Mouse (Mus musculus): ENCODE measurements around the gene Gpr146. TPM values are rescaled to one million over a fixed set of nuclear protein-coding genes. Genes with fewer than 3 reads are reported as not detected.
A peak's percentile ranks its signal among the peaks of the same experiment; 100 is the strongest.

Gene Gpr146
- polyA plus RNA-seq, 1 experiment from 2014 or later, result 19.3 TPM

DNA sequence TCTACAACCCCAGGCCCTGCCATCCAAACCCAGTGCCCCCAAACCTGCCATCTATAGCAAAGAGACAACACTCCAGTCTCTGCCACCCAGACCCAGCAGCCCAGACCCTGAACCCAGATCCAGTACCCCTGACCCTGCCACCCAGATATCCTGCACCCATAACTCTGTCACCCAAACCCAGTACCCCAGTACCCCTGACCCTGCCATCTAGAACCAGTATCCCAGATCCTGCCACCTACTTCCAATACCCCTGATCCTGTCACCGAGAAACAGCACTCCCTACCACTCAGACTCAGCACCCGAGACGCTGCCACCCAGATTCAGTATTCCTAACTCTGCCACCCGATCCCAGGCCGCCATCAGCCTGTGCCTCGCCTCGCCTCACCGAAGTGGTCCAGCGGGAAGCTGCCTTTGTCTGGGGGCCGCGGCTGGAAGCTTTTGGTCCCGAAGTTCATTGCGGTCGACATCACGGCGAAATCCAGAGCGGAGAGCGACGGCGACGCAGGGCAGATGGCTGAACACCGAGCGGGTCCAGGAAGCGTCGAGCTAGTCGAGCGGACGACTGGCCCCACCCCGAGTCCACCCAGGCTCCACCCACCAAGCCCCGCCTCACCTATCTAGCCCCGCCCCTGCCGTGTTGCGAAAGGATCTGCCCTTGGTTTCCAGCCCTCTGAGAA is 32.7 kb upstream of the Gpr146 start:
- Histone ChIP-seq H3K4me1 (peaks cover 34% of the 10 kb centered on the region), H3K27me3 (replicated peaks) (0 out of 2 replicates have a peak, but pooled peaks cover 10% of the 10 kb centered on the region), H3K4me3 (peak overlapping the region; percentile 86), H3K9me3 (replicated peaks) (no peaks in the 10 kb centered on the region), H3K9ac (peak overlapping the region; percentile 91), H3K36me3 (peaks cover 30% of the 10 kb centered on the region), H3K27ac (peak overlapping the region; percentile 80), H3K4me2 (peak overlapping the region; percentile 96)
- WGBS (ENCODE audit: insufficient replicate concordance), result under 1% methylated on average over 33 of the region's 33 CpGs
- peak; percentile 88 for ATAC-seq

DNA sequence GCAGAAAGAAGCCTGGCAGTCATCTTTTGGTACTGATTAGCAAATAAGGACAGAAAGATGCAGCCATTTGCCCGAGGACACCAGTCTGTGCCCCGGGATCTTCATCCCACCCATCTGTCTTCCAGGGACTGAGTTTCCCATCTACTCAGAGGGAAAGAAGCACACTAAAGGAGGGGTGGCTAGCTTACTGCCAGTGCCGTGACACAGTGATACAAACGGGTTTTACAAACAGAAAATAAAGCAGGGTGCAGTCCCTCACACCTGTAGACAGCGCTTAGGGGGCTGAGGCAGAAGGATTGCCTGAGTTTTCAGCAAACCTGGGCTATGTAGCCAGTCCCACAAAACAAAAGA is 32.2 kb upstream of the Gpr146 start:
- 9% methylated on average over 5 of the region's 5 CpGs for WGBS (ENCODE audit: insufficient replicate concordance)
- Histone ChIP-seq H3K4me2 (peak overlapping the region; percentile 96), H3K27ac (peak overlapping the region; percentile 66), H3K27me3 (replicated peaks) (peaks cover 10% of the 10 kb centered on the region; the same call in 1 of the 2 replicates), H3K9me3 (replicated peaks) (no peaks in the 10 kb centered on the region), H3K9ac (peak overlapping the region; percentile 59), H3K4me3 (peak overlapping the region; percentile 86), H3K4me1 (peaks cover 39% of the 10 kb centered on the region), H3K36me3 (peaks cover 25% of the 10 kb centered on the region)
- ATAC-seq, result peak; percentile 20; the same call in 1 of the 2 replicates

DNA sequence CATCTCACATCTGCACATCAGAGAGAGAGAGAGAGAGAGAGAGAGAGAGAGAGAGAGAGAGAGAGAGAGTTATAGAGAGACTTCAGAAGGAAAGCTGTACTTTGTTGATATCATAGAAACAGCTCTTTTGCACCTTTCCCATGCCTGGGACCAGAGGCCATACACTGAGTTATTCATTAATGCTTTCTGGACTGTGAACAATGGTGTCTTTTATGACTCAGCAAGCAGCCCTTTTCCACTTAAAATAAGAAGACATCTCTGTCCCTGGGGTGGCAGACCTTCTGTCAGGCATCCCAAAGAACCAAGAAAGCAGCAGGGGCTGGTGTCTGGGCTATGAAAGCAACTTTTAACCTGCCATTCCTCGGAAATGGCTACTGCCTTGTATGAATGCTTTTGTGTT is 30.3 kb upstream of the Gpr146 start:
- H3K4me2 ChIP-seq, result no peak overlapping the region
- H3K4me1 ChIP-seq, result peaks cover 58% of the 10 kb centered on the region
- H3K9ac ChIP-seq, result no peak overlapping the region
- ATAC-seq, result no peak
- H3K9me3 ChIP-seq (replicated peaks), result no peaks in the 10 kb centered on the region
- peaks cover 27% of the 10 kb centered on the region for H3K27me3 ChIP-seq (replicated peaks)
- H3K36me3 ChIP-seq, result peaks cover 8% of the 10 kb centered on the region
- no peak overlapping the region for H3K4me3 ChIP-seq
- H3K27ac ChIP-seq, result no peak overlapping the region
- 47% methylated on average over 1 of the region's 1 CpGs for WGBS (ENCODE audit: insufficient replicate concordance)

DNA sequence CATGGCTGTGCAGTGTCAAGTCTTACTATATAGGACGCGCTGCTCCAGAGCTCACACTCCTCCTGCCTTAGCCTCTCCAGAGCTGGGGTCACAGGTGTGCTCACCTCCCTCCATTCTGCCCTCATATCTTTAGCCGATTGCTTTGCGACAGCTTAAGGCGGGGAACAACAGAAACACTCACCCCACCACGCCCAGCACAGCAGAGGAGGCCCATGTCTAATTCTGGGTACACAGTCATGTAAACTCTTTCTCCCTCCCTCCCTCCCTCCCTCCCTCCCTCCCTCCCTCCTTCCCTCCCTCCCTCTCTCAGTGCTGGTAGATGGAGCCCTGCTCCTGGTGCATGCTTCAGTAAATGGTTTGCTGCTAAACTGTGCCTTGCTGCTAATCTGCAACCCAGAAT is 27.8 kb upstream of the Gpr146 start:
- peak overlapping the region; percentile 57 for H3K27ac ChIP-seq
- ATAC-seq, result peak; percentile 65
- H3K9me3 ChIP-seq (replicated peaks), result no peaks in the 10 kb centered on the region
- WGBS (ENCODE audit: insufficient replicate concordance), result 50% methylated on average over 6 of the region's 6 CpGs
- H3K4me2 ChIP-seq, result peak overlapping the region; percentile 49
- no peak overlapping the region for H3K4me3 ChIP-seq
- peaks cover 32% of the 10 kb centered on the region for H3K27me3 ChIP-seq (replicated peaks)
- H3K4me1 ChIP-seq, result peaks cover 65% of the 10 kb centered on the region
- no peaks in the 10 kb centered on the region for H3K36me3 ChIP-seq
- H3K9ac ChIP-seq, result peak overlapping the region; percentile 52

DNA sequence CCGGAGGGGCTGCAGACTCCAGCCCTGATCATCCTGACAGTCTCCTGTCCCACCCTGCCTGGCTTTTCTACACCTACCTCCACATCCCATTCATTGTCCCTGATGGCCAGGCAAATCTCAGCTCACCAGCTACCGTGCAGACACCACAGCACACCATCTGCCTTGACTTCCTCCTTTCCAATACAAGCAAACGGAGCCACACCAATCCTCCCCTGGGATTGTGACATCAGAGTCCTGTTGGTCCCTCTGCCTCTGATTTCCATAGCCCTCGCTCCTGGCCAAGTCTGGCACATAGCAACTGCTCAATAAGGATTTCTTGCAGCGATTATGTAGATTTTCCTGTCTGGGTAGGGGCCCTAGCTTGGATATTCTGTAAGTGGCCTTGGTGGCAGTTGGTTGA is 26.4 kb upstream of the Gpr146 start, which contains the start of gene Cox19:
TSS of gene Cox19 (minus strand) at position 285 of the 400 bp plus-strand sequence.
- Histone ChIP-seq H3K27me3 (replicated peaks) (peaks cover 32% of the 10 kb centered on the region), H3K9me3 (replicated peaks) (no peaks in the 10 kb centered on the region), H3K4me3 (no peak within 1 kb of the TSS), H3K4me2 (peak within 1 kb of the TSS; percentile 14; the same call in 1 of the 2 replicates), H3K9ac (no peak within 1 kb of the TSS), H3K36me3 (no peaks in the 10 kb centered on the region), H3K4me1 (peaks cover 59% of the 10 kb centered on the region), H3K27ac (peak within 1 kb of the TSS; percentile 34)
- ATAC-seq, result no peak
- WGBS (ENCODE audit: insufficient replicate concordance), result 43% methylated on average over 5 of the region's 5 CpGs

DNA sequence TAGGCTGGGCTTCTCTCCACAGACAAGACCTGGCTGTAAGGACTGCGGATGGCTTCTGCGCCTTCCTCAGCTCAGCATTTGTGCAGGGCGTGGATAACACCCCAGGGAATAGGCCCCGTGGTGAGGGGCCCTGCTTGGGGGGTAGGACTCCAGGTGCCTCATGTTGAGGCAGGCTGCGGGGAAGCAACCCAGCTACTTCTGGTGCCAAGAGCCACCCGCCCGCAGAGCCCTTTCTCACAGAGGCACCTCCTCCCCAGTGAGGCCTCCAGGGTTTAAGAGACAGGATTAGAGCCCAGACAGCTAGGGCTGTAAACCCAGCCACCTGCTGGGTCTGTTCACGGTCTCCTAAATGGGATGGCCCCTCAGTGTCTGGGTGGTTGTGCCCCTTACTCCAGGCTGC is 25.9 kb upstream of the Gpr146 start:
- ATAC-seq, result no peak

DNA sequence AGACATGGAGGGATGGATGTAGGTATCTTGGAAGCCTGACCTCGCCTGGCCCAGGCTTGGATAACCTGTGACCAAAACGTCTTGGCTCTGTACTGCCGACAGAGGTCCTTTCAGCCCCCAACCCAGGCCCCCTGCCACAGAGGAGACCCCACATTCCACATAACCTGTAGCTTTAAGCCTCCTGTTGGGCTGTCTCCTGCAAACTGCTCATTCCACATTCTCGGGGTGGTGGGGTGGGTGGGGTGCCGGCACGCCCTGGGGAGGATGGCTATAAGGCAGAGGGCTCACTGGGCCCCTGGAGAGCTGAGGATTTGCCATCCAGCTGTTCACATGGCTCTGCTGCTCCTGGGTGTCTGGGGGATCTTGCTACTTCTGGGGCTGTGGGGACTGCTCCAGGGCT is 25.2 kb upstream of the Gpr146 start, which contains the start of gene Cyp2w1:
TSS of gene Cyp2w1 (plus strand) at position 301 of the 400 bp plus-strand sequence.
- Histone ChIP-seq H3K4me1 (peaks cover 59% of the 10 kb centered on the region), H3K4me3 (no peak within 1 kb of the TSS), H3K27ac (peak within 1 kb of the TSS; percentile 34), H3K36me3 (no peaks in the 10 kb centered on the region), H3K4me2 (peak within 1 kb of the TSS; percentile 14; the same call in 1 of the 2 replicates), H3K9me3 (replicated peaks) (no peaks in the 10 kb centered on the region), H3K27me3 (replicated peaks) (peaks cover 32% of the 10 kb centered on the region), H3K9ac (no peak within 1 kb of the TSS)
- no peak for ATAC-seq
- WGBS (ENCODE audit: insufficient replicate concordance), result 45% methylated on average over 6 of the region's 6 CpGs

More for the DNA sequence above, 25.9 kb upstream of the Gpr146 start:
- Histone ChIP-seq H3K4me1 (peaks cover 59% of the 10 kb centered on the region), H3K9ac (no peak overlapping the region), H3K36me3 (no peaks in the 10 kb centered on the region), H3K9me3 (replicated peaks) (no peaks in the 10 kb centered on the region), H3K4me3 (no peak overlapping the region), H3K4me2 (no peak overlapping the region), H3K27me3 (replicated peaks) (peaks cover 32% of the 10 kb centered on the region), H3K27ac (peak overlapping the region; percentile 34)
- WGBS (ENCODE audit: insufficient replicate concordance), result 27% methylated on average over 8 of the region's 8 CpGs

DNA sequence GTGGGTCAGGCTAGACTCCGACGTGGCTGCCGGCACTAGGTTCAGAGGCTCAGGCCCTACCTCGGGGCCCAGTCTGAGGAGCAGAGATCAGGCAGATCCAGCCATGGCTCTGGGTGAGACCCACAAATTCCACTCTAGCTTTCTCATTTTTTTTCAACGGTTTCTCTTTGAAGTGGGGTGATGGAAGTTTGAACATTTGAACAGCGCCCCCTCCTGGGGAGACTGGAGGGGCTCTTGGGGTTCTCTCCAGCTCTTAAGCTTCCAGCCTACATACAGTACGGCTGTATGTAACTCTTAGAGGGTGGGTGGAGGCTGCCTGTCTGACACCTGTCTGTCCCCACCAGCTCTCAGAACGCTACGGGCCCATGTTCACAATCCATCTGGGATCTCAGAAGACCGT is 24.0 kb upstream of the Gpr146 start:
- WGBS (ENCODE audit: insufficient replicate concordance), result 49% methylated on average over 10 of the region's 10 CpGs
- no peak overlapping the region for H3K4me3 ChIP-seq
- no peaks in the 10 kb centered on the region for H3K36me3 ChIP-seq
- H3K27me3 ChIP-seq (replicated peaks), result peaks cover 25% of the 10 kb centered on the region
- no peak overlapping the region for H3K9ac ChIP-seq
- H3K9me3 ChIP-seq (replicated peaks), result no peaks in the 10 kb centered on the region
- H3K4me1 ChIP-seq, result peaks cover 59% of the 10 kb centered on the region
- H3K27ac ChIP-seq, result no peak overlapping the region
- no peak for ATAC-seq
- H3K4me2 ChIP-seq, result no peak overlapping the region

DNA sequence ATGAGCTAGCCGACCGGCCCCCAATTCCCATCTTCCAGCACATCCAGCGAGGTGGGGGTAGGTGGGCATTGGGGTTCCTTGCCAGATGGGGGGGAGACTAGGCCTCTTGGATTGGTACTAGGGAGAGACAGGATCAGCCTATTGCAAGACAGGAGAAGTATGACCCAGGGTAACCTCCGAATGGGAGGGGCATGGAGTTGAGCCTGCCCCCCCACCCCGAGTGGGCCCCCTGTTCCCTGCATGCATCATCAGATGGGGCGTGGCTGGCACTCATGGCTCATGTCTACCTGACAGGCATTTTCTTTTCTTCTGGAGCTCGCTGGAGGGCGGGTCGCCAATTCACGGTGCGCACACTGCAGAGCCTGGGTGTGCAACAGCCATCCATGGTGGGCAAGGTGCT is 23.6 kb upstream of the Gpr146 start:
- Histone ChIP-seq H3K27me3 (replicated peaks) (peaks cover 25% of the 10 kb centered on the region), H3K9ac (no peak overlapping the region), H3K27ac (no peak overlapping the region), H3K4me1 (peaks cover 55% of the 10 kb centered on the region), H3K36me3 (no peaks in the 10 kb centered on the region), H3K9me3 (replicated peaks) (no peaks in the 10 kb centered on the region), H3K4me3 (no peak overlapping the region), H3K4me2 (no peak overlapping the region)
- WGBS (ENCODE audit: insufficient replicate concordance), result 77% methylated on average over 11 of the region's 11 CpGs
- no peak for ATAC-seq

DNA sequence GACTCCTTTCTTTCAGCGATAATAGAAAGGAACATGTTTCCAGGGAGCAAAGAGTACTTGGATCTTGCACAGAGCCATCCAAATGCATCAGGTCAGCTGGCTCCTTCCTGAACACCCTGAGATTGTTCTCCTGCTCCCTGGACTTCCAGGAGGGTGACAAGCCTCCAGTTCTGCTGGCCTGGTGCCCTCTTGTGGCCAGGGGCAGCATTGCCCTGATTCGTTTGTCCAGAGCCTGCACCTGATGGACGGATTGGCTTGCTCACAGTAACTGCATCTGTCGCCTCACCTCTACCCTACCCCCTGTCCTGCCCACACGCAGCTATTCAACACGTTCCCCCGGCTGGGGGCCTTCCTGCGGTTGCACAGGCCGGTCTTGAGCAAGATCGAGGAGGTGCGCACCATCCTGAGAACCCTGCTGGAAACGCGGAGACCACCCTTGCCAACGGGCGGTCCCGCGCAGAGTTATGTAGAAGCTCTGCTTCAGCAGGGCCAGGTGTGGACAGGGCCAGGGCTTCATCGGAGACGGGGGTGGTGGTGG is 22.2 kb upstream of the Gpr146 start:
- 35% methylated on average over 19 of the region's 19 CpGs for WGBS (ENCODE audit: insufficient replicate concordance)
- ATAC-seq, result no peak
- peaks cover 6% of the 10 kb centered on the region; the same call in 1 of the 2 replicates for H3K36me3 ChIP-seq
- no peaks in the 10 kb centered on the region for H3K9me3 ChIP-seq (replicated peaks)
- H3K4me1 ChIP-seq, result peaks cover 41% of the 10 kb centered on the region
- peaks cover 23% of the 10 kb centered on the region for H3K27me3 ChIP-seq (replicated peaks)
- no peak overlapping the region for H3K4me3 ChIP-seq
- no peak overlapping the region for H3K4me2 ChIP-seq
- H3K27ac ChIP-seq, result no peak overlapping the region
- H3K9ac ChIP-seq, result no peak overlapping the region

DNA sequence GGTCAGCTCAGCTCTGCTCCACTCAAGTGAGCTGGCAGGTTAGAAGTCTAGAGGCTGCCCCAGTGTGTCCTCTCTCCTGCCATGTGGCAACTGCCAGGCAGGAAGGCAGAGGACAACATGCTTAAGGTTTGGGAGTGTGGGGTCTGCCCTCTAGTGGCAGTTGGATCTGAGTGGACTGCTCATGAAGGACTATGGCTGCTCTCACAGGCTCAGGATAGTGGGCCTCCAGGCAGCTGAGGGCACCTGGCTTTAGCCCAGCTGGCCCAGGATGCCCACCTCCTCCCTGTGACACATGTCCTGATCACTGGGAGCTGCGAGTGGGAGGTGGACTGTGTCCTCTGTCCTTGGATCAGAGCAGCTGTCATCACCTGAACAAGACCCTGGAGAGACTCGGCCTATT is 18.8 kb upstream of the Gpr146 start:
- Histone ChIP-seq H3K4me2 (no peak overlapping the region), H3K27ac (no peak overlapping the region), H3K36me3 (peaks cover 16% of the 10 kb centered on the region; the same call in 1 of the 2 replicates), H3K27me3 (replicated peaks) (no peaks in the 10 kb centered on the region), H3K9me3 (replicated peaks) (no peaks in the 10 kb centered on the region), H3K4me3 (no peak overlapping the region), H3K4me1 (peaks cover 8% of the 10 kb centered on the region), H3K9ac (no peak overlapping the region)
- 65% methylated on average over 2 of the region's 2 CpGs for WGBS (ENCODE audit: insufficient replicate concordance)
- ATAC-seq, result peak; percentile 30; the same call in 1 of the 2 replicates

DNA sequence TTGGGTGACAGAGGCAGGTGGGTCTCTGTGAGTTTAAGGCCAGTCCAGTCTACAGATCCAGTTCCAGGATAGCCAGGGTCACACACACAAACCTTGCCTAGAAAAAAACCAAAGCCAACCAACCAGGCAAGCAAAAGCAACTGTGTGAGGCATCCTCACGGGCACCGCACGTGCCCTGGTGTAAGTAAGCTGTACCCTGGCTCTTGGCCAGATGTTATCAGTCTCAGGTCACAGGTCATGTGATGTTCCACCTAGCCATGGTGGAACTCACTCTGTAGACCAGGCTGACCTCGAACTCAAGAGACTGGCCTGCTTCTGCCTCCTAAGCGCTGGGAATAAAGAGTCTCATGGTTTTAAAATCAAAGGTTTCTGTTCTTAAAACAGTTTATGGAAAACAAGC is 18.3 kb upstream of the Gpr146 start:
- Histone ChIP-seq H3K9ac (no peak overlapping the region), H3K4me3 (no peak overlapping the region), H3K9me3 (replicated peaks) (no peaks in the 10 kb centered on the region), H3K4me1 (peaks cover 7% of the 10 kb centered on the region), H3K27ac (no peak overlapping the region), H3K27me3 (replicated peaks) (no peaks in the 10 kb centered on the region), H3K36me3 (peaks cover 16% of the 10 kb centered on the region; the same call in 1 of the 2 replicates), H3K4me2 (no peak overlapping the region)
- 81% methylated on average over 5 of the region's 5 CpGs for WGBS (ENCODE audit: insufficient replicate concordance)
- ATAC-seq, result no peak

Measured in liver, embryonic 12.5 days (tissue).